Mouse (Mus musculus): ENCODE measurements around the gene Rbp7. TPM values are rescaled to one million over a fixed set of nuclear protein-coding genes. Genes with fewer than 3 reads are reported as not detected.
"Not testable (repeated sequence)": the region's sequence is repeated elsewhere in the genome, so short reads cannot be mapped to it uniquely, and the experiment has no call there.

Rbp7 gene
- total and polyA plus RNA-seq, 3 experiments = not detected

GRCm38 (mm10) chr4:149440576-149440975, 14.2 kb downstream of the Rbp7 start:
- no peak overlapping the region for H3K4me2 ChIP-seq (ENCODE audit: insufficient read depth, low read depth, poor library complexity, severe bottlenecking)
- no peaks in the 10 kb centered on the region for H3K36me3 ChIP-seq (replicated peaks in 1 of 2; ENCODE audit: control insufficient read depth in 1 of 2, insufficient read depth in 1 of 2, low read length in 1 of 2)
- no peak for DNase-seq (ENCODE audit: extremely low read depth)
- in situ Hi-C loops (cut with MboI; ENCODE audit: low pct_ligation_motif_present, low pct_unique_long_range_greater_than_20kb, low sequenced_read_pairs) (no loop called here), dilution Hi-C loops (cut with MboI; ENCODE audit: extremely low pct_ligation_motif_present, extremely low pct_unique_long_range_greater_than_20kb, low sequenced_read_pairs) (no loop called here)
- H3K27ac ChIP-seq (ENCODE audit: insufficient read depth, low read depth) = no peak overlapping the region
- no peak for TF ChIP-seq E2F4 (IDR thresholded peaks at IDR 0.05; ENCODE audit: insufficient replicate concordance, low read depth, low read length)
- TF ChIP-seq SMC3 (IDR thresholded peaks at IDR 0.05; ENCODE audit: low read depth, low read length) = no peak
- no peak for TF ChIP-seq IRF4 (IDR thresholded peaks at IDR 0.05; ENCODE audit: low read depth, low read length)
- TF ChIP-seq ZC3H11A (IDR thresholded peaks at IDR 0.05; ENCODE audit: low read depth, low read length) = no peak
- TF ChIP-seq RCOR1 (conservative IDR thresholded peaks at IDR 0.05; ENCODE audit: low read depth, low read length) = no peak
- no peak for TF ChIP-seq POLR2A (IDR thresholded peaks at IDR 0.05; ENCODE audit: low read depth, low read length)
- no peak for TF ChIP-seq MEF2A (IDR thresholded peaks at IDR 0.05; ENCODE audit: borderline replicate concordance, low read depth, low read length)
- no peak for TF ChIP-seq JUN (IDR thresholded peaks at IDR 0.05; ENCODE audit: insufficient read depth, low read depth, low read length)
- no peak for TF ChIP-seq ELF1 (IDR thresholded peaks at IDR 0.05; ENCODE audit: low read depth, low read length)
- no peak for TF ChIP-seq MAFK (IDR thresholded peaks at IDR 0.05; ENCODE audit: insufficient replicate concordance, low read length)
- TF ChIP-seq CTCF (conservative IDR thresholded peaks at IDR 0.05 in 1 of 2, IDR thresholded peaks at IDR 0.05 in 1 of 2; ENCODE audit: low read depth in 2 of 2, low read length in 2 of 2) = no peak
- TF ChIP-seq MXI1 (IDR thresholded peaks at IDR 0.05; ENCODE audit: low read depth, low read length) = no peak
- no peak for TF ChIP-seq ZKSCAN1 (IDR thresholded peaks at IDR 0.05; ENCODE audit: borderline replicate concordance, low read depth, low read length)
- no peak for TF ChIP-seq POLR2AphosphoS2 (IDR thresholded peaks at IDR 0.05; ENCODE audit: low read depth, low read length)
- TF ChIP-seq MAX (IDR thresholded peaks at IDR 0.05; ENCODE audit: low read length) = no peak
- no peak for TF ChIP-seq KAT2A (IDR thresholded peaks at IDR 0.05; ENCODE audit: insufficient replicate concordance, low read length)
- TF ChIP-seq MYC (IDR thresholded peaks at IDR 0.05; ENCODE audit: low read depth, low read length) = no peak
- TF ChIP-seq BHLHE40 (IDR thresholded peaks at IDR 0.05; ENCODE audit: low read depth, low read length) = no peak
- no peak for TF ChIP-seq ZNF384 (IDR thresholded peaks at IDR 0.05; ENCODE audit: low read depth, low read length)
- no peak for TF ChIP-seq MAZ (IDR thresholded peaks at IDR 0.05; ENCODE audit: low read depth, low read length)
- no peaks in the 10 kb centered on the region for H3K9me3 ChIP-seq (replicated peaks; ENCODE audit: low read length)
- no peaks in the 10 kb centered on the region for H3K27me3 ChIP-seq (replicated peaks)
- no peaks in the 10 kb centered on the region for H3K79me2 ChIP-seq (replicated peaks; ENCODE audit: control insufficient read depth, extremely low read depth, insufficient read depth, poor library complexity, severe bottlenecking)
- H3K4me1 ChIP-seq (ENCODE audit: control insufficient read depth in 1 of 2, insufficient read depth in 2 of 2) = peaks cover 0 to 8% of the 10 kb centered on the region in 2 experiments; a peak in 3 of 4 replicates
- no peak overlapping the region for H3K4me3 ChIP-seq (replicated peaks in 1 of 3; ENCODE audit: low read depth in 2 of 3, low read length in 2 of 3, poor library complexity in 1 of 3)
- no peak overlapping the region for H3K9ac ChIP-seq (ENCODE audit: insufficient read depth, low read depth)

- H3K79me2 ChIP-seq (replicated peaks; ENCODE audit: control insufficient read depth, extremely low read depth, insufficient read depth, poor library complexity, severe bottlenecking); H3K4me3 ChIP-seq (replicated peaks in 1 of 3; ENCODE audit: low read depth in 2 of 3, low read length in 2 of 3, poor library complexity in 1 of 3); H3K9ac ChIP-seq (ENCODE audit: insufficient read depth, low read depth); dilution Hi-C loops (cut with MboI; ENCODE audit: extremely low pct_ligation_motif_present, extremely low pct_unique_long_range_greater_than_20kb, low sequenced_read_pairs); H3K27me3 ChIP-seq (replicated peaks); H3K36me3 ChIP-seq (replicated peaks in 1 of 2; ENCODE audit: control insufficient read depth in 1 of 2, insufficient read depth in 1 of 2, low read length in 1 of 2); in situ Hi-C loops (cut with MboI; ENCODE audit: low pct_ligation_motif_present, low pct_unique_long_range_greater_than_20kb, low sequenced_read_pairs); H3K9me3 ChIP-seq (replicated peaks; ENCODE audit: low read length); H3K4me2 ChIP-seq (ENCODE audit: insufficient read depth, low read depth, poor library complexity, severe bottlenecking); H3K27ac ChIP-seq (ENCODE audit: insufficient read depth, low read depth); H3K4me1 ChIP-seq (ENCODE audit: control insufficient read depth in 1 of 2, insufficient read depth in 2 of 2); DNase-seq (ENCODE audit: extremely low read depth): not testable (repeated sequence)
- peak; percentile 21; the same call in 1 of the 2 replicates for TF ChIP-seq ZNF384 (IDR thresholded peaks at IDR 0.05; ENCODE audit: low read depth, low read length)
Observed at GRCm38 (mm10) chr4:149431887-149432286, 22.9 kb downstream of the Rbp7 start.

All from CH12.LX (cell line).